Mouse (Mus musculus) ovary, adult 18-20 months (tissue): ENCODE results near the gene Atg2b.
A peak's percentile ranks its signal among the peaks of the same experiment; 100 is the strongest.

Source experiments
- DNase-seq: peaks from one replicate; pipeline ENCODE4 v3.0.0; 2022; ENCODE audit warnings: low spot score, mixed read lengths

Gene Atg2b

GRCm38 (mm10) chr12:105685001-105685691 lies at the start of gene Atg2b:
Gene Atg2b (minus strand): TSS chr12:105685211.
- DNase-seq = peak; percentile 90

- no peak for DNase-seq
These were observed 48.6 kb upstream of the Atg2b start for GRCm38 (mm10) chr12:105733370-105734159.

GRCm38 (mm10) chr12:105730851-105731460 lies 45.9 kb upstream of the Atg2b start:
- DNase-seq = no peak

GRCm38 (mm10) chr12:105727964-105728363 lies 43.0 kb upstream of the Atg2b start:
- DNase-seq = no peak

- DNase-seq = no peak
These were observed 42.3 kb upstream of the Atg2b start for GRCm38 (mm10) chr12:105727268-105727667.

GRCm38 (mm10) chr12:105725736-105726135 lies 40.7 kb upstream of the Atg2b start:
- DNase-seq = no peak

- no peak for DNase-seq
These were observed 39.6 kb upstream of the Atg2b start for GRCm38 (mm10) chr12:105724616-105725015.

GRCm38 (mm10) chr12:105722657-105723056 lies 37.6 kb upstream of the Atg2b start:
- DNase-seq = no peak

GRCm38 (mm10) chr12:105721452-105722132 lies 36.6 kb upstream of the Atg2b start:
- DNase-seq = no peak

- no peak for DNase-seq
These were observed 35.2 kb upstream of the Atg2b start for GRCm38 (mm10) chr12:105720196-105720595.

GRCm38 (mm10) chr12:105718616-105719015 lies 33.6 kb upstream of the Atg2b start:
- DNase-seq = peak; percentile 16

- DNase-seq = peak; percentile 79
These were observed 20.9 kb upstream of the Atg2b start, which contains the start of gene Ak7 for GRCm38 (mm10) chr12:105705799-105706487. Gene Ak7 (plus strand): TSS chr12:105705976.

GRCm38 (mm10) chr12:105700433-105700832 lies 15.4 kb upstream of the Atg2b start:
- no peak for DNase-seq

- DNase-seq = no peak
These were observed 12.2 kb upstream of the Atg2b start for GRCm38 (mm10) chr12:105697104-105697780.

GRCm38 (mm10) chr12:105695848-105696247 lies 10.8 kb upstream of the Atg2b start:
- DNase-seq = no peak

- DNase-seq = no peak
These were observed 9.0 kb upstream of the Atg2b start for GRCm38 (mm10) chr12:105694021-105694420.

- no peak for DNase-seq
These were observed 4.4 kb upstream of the Atg2b start for GRCm38 (mm10) chr12:105689435-105689834.

- DNase-seq = no peak
These were observed 3.5 kb upstream of the Atg2b start for GRCm38 (mm10) chr12:105688546-105688945.

GRCm38 (mm10) chr12:105687416-105687815 lies 2.4 kb upstream of the Atg2b start:
- no peak for DNase-seq

GRCm38 (mm10) chr12:105686791-105687190 lies 1.8 kb upstream of the Atg2b start:
- DNase-seq = no peak
